Mouse (Mus musculus) embryo, embryonic 10.5 days (tissue): ENCODE measurements at regions not wholly inside any gene's neighbourhood (a gene's known extent, or its start where the extent isn't known, plus 50 kb on each side); places are given as distances from the start of the nearest gene placed in this dataset.

Experiments
- DNase-seq: peaks from one replicate; pipeline ENCODE4 v3.0.0-alpha.2; 2015; ENCODE audit warnings: low spot score

- DNase-seq = peak; percentile 42
Observed at GRCm38 (mm10) chr9:61563017-61563416, 190.9 kb downstream of the Tle3 start.

GRCm38 (mm10) chr9:61561551-61561950 is 189.4 kb downstream of the Tle3 start:
- no peak for DNase-seq

- no peak for DNase-seq
Observed at GRCm38 (mm10) chr9:61558621-61559020, 186.5 kb downstream of the Tle3 start.

- DNase-seq = no peak
Observed at GRCm38 (mm10) chr9:61557025-61557424, 184.9 kb downstream of the Tle3 start.

- DNase-seq = no peak
Observed at GRCm38 (mm10) chr9:61555173-61555572, 183.0 kb downstream of the Tle3 start.

GRCm38 (mm10) chr9:61554611-61555010 is 182.4 kb downstream of the Tle3 start:
- DNase-seq = no peak

- no peak for DNase-seq
Observed at GRCm38 (mm10) chr9:61553626-61554025, 181.5 kb downstream of the Tle3 start.

GRCm38 (mm10) chr9:61551361-61551760 is 179.2 kb downstream of the Tle3 start:
- no peak for DNase-seq

- no peak for DNase-seq
Observed at GRCm38 (mm10) chr9:61550326-61550725, 178.2 kb downstream of the Tle3 start.

GRCm38 (mm10) chr9:61549692-61550241 is 177.6 kb downstream of the Tle3 start:
- peak; percentile 43 for DNase-seq

GRCm38 (mm10) chr9:61537316-61538189 is 165.4 kb downstream of the Tle3 start:
- peak; percentile 65 for DNase-seq

GRCm38 (mm10) chr9:61533237-61533636 is 161.1 kb downstream of the Tle3 start:
- DNase-seq = no peak

- peak; percentile 72 for DNase-seq
Observed at GRCm38 (mm10) chr9:61530263-61531045, 158.3 kb downstream of the Tle3 start.

GRCm38 (mm10) chr9:61528286-61528865 is 156.2 kb downstream of the Tle3 start:
- peak; percentile 55 for DNase-seq

- DNase-seq = no peak
Observed at GRCm38 (mm10) chr9:61527491-61528056, 155.4 kb downstream of the Tle3 start.

- no peak for DNase-seq
Observed at GRCm38 (mm10) chr9:61520136-61520535, 148.0 kb downstream of the Tle3 start.

- DNase-seq = no peak
Observed at GRCm38 (mm10) chr9:61517906-61518305, 145.7 kb downstream of the Tle3 start.

- DNase-seq = peak; percentile 58
Observed at GRCm38 (mm10) chr9:61511436-61511835, 139.3 kb downstream of the Tle3 start.

- peak; percentile 22 for DNase-seq
Observed at GRCm38 (mm10) chr9:61510217-61510893, 138.2 kb downstream of the Tle3 start.

- peak; percentile 62 for DNase-seq
Observed at GRCm38 (mm10) chr9:61509591-61510191, 137.5 kb downstream of the Tle3 start.

- DNase-seq = no peak
Observed at GRCm38 (mm10) chr9:61509091-61509490, 136.9 kb downstream of the Tle3 start.
